Mouse (Mus musculus) testis, adult 2 months (tissue): Measurements from ENCODE around the gene Cnp. TPM values are rescaled to one million over a fixed set of nuclear protein-coding genes. Genes with fewer than 3 reads are reported as not detected.
A peak's percentile ranks its signal among the peaks of the same experiment; 100 is the strongest.

Experiments
- H3K27ac ChIP-seq: fragments of 200-500 bp; 2 replicates; pipeline ENCODE4 v1.5.1; 2012; ENCODE audit warnings: low read depth, low read length; ENCODE audit not compliant: control insufficient read depth, insufficient read depth
- H3K27me3 ChIP-seq: fragments of 200-500 bp; 2 replicates; pipeline ENCODE4 v1.6.1; 2012; ENCODE audit warnings: mild to moderate bottlenecking, low read length, moderate library complexity; ENCODE audit not compliant: control insufficient read depth, insufficient read depth
- H3K36me3 ChIP-seq: fragments of 200-500 bp; 2 replicates; pipeline ENCODE4 v1.6.1; 2012; ENCODE audit warnings: mild to moderate bottlenecking, low read length; ENCODE audit not compliant: control insufficient read depth, insufficient read depth
- H3K4me1 ChIP-seq: fragments of 200-500 bp; 2 replicates; pipeline ENCODE4 v1.6.1; 2012; ENCODE audit warnings: low read length; ENCODE audit not compliant: control insufficient read depth, insufficient read depth
- H3K4me3 ChIP-seq: fragments of 200-500 bp; 2 replicates; pipeline ENCODE4 v1.5.1; 2012; ENCODE audit warnings: low read depth, mild to moderate bottlenecking, low read length, moderate library complexity, mixed read lengths; ENCODE audit not compliant: control insufficient read depth
- CTCF ChIP-seq: fragments of 200-500 bp; IDR thresholded peaks from 2 replicates; pipeline ENCODE4 v1.5.1; 2012; ENCODE audit warnings: low read depth, mild to moderate bottlenecking, inconsistent platforms, low read length, moderate library complexity; ENCODE audit not compliant: control insufficient read depth, insufficient read depth, insufficient replicate concordance
- POLR2A ChIP-seq: fragments of 200-500 bp; IDR thresholded peaks from 2 replicates; pipeline ENCODE4 v1.6.1; 2012; ENCODE audit warnings: low read depth, mild to moderate bottlenecking, inconsistent platforms, low read length, moderate library complexity; ENCODE audit not compliant: control insufficient read depth
- polyA plus RNA-seq: library from polyadenylated mRNA; depleted of rRNA; stranded (reverse); fragments of >200 nt; gene quantifications from 2 replicates; pipeline ENCODE4 v1.2.3, GENCODE M21; 2012

Cnp gene
- polyA plus RNA-seq, 1 experiment, result 3.3 TPM

DNA sequence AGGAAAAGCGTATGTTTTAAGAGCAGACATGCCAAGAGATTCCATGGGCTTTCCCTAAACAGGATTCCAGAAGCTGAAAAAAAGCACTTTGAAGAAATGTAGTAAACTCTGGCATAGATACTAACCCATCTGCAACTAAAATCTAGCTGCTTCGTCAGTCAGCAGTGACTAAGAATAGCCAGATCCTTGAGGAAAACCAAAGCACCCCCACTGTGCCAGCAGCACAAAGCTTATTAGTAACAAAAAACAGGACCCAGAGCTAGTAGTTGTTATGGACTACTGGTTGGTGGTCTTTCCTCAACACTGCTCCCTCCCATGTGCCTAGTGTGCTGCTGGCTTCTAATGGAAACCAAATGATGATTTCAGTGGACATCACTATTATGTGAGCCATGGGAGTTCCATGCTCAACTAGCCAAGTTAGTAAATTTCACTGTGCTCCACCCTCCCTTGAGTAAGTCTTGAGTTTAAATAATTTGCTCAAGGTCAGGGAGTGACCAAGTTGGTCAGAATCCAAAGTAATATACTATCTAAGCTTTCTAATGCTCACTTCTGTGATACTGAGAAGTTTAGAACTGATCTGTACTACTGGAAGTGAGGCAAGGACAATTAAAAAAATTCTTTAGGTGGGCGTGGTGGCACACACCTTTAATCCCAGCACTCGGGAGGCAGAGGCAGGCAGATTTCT lies 29.8 kb downstream of the Cnp start:
- no peaks in the 10 kb centered on the region; the same call in 1 of the 2 replicates for H3K4me1 ChIP-seq
- H3K36me3 ChIP-seq, result no peaks in the 10 kb centered on the region
- TF ChIP-seq POLR2A, result no peak
- TF ChIP-seq CTCF, result no peak
- H3K27ac ChIP-seq, result no peak overlapping the region
- H3K4me3 ChIP-seq, result no peak overlapping the region
- no peaks in the 10 kb centered on the region for H3K27me3 ChIP-seq

DNA sequence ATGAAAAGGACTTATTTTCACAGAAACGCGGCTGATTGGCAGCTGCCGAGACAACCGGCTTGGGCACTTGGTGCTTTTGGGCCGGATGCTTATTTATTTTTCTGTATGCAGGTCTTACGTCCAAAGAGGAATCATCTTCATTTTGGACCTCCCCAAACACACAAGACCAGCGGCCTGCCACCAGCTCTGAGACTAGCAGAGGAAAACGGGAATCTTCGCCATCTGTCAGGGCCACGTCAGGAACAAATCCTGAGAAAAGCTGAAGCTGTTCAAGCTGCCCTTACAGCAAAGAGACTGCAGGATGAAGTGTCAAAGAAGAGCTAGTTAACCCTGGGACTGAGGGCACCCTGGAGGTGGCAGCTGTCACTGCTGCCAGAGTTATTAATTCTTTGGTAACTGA lies 30.7 kb downstream of the Cnp start:
- TF ChIP-seq POLR2A (no peak), CTCF (no peak)
- H3K27ac ChIP-seq, result no peak overlapping the region
- peaks cover 2% of the 10 kb centered on the region for H3K4me1 ChIP-seq
- H3K4me3 ChIP-seq, result no peak overlapping the region
- H3K27me3 ChIP-seq, result no peaks in the 10 kb centered on the region
- no peaks in the 10 kb centered on the region for H3K36me3 ChIP-seq

DNA sequence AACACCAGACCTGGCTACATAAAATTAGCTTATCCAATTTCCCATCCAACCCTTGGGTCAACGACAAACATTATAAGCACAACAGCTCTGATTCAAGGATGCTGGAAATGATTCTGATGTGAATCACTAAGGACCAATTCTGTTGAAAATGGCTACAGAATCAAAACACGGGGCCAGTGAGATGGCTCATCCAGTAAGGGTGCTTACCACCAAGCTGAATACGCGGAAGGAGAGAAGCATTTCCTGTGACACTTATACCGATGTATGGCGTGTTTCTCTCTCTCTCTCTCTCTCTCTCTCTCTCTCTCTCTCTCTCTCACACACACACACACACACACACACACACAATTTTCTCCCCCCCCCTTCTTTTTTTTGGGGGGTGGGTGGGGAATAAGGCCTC lies 32.4 kb downstream of the Cnp start:
- no peaks in the 10 kb centered on the region for H3K27me3 ChIP-seq
- no peak for TF ChIP-seq POLR2A
- TF ChIP-seq CTCF, result no peak
- peaks cover 2% of the 10 kb centered on the region for H3K4me1 ChIP-seq
- no peak overlapping the region for H3K4me3 ChIP-seq
- no peaks in the 10 kb centered on the region for H3K36me3 ChIP-seq
- no peak overlapping the region for H3K27ac ChIP-seq

DNA sequence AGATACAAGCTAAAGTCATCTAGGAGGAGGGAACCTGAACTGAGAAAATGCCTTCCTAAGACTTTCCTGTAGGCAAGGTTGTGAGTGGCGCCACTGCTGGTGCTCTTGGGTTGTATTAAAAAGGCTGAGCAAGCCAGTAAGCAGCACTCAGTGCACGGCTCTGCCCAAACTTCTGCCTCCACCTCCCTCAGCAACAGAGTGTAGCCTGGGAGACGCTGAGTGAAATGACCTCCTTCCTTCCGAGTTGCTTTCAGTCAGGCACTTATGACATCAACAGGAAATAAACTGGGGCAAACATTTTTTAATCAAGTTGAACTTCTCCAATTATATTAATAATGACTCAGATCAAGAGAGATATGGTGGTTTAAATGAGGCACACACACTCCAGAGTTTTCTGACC lies 34.1 kb downstream of the Cnp start:
- Histone ChIP-seq H3K27ac (no peak overlapping the region), H3K4me1 (peaks cover 4% of the 10 kb centered on the region), H3K27me3 (no peaks in the 10 kb centered on the region), H3K36me3 (no peaks in the 10 kb centered on the region), H3K4me3 (no peak overlapping the region)
- TF ChIP-seq POLR2A (no peak), CTCF (no peak)

DNA sequence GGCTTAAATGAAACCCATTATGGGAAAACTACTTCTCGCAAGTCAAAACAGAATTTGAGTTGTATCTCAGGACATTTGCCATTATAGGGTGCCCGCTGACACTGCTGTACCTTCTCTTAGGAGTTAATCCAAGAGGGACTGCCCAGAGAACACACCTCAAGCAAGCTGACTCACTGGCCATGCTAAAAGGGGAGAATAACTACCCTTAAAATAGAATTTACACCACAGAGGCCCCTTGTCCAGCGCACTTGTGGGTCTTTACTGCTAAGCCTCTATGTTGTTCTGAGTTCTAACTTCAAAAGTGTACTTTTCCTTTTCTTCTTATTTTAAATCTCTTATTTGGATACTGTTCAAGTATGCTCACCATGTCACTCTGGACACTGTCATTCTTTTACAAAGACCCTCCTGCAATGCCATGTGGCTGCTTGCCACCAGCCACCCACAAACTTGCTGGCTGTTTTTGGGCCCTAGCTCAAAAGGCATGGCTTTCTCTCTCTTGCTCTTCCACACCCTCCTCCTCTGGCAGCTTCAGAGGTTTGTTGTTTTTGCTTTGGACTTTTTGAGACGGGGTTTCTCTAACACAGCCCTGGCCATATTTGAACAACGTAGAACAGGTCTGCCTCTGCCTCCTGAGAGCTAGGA lies 34.8 kb downstream of the Cnp start:
- no peaks in the 10 kb centered on the region for H3K36me3 ChIP-seq
- 0 out of 2 replicates have a peak overlapping the region, but pooled peaks have one; percentile 32 for H3K27ac ChIP-seq
- TF ChIP-seq CTCF (no peak), POLR2A (no peak)
- peaks cover 4% of the 10 kb centered on the region for H3K4me1 ChIP-seq
- no peaks in the 10 kb centered on the region for H3K27me3 ChIP-seq
- no peak overlapping the region for H3K4me3 ChIP-seq

DNA sequence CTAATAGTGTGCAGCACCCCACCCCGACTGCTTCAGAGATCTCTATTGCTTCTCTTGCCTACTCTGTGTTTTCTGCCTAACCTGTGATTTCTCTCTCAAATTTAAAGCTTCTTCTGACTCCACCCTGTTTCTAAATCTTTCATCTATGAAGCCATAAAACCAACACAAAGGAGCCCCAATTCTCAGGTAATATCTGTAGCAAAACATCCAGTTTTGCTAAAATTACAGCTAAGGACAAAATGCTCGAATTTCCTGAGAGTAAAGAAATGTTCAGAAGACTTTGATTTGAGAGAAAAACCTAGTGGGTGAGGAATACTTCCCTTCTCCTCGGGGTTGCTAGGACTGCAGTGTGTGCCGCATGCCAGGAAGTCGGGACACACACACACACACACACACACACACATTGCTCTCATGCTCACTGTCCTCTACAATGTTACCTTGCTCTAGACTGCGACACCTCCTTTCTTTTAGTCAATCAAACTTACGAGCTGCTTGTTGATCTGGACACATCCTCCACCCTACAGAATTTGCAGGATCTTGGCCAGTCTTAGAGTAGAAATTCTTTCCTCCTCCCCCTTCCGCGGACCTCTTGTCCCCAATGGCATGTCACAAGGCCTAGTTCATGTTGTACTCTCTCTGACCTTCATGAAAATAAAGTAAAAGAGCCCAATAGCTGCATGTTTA lies 35.4 kb downstream of the Cnp start:
- H3K27ac ChIP-seq, result peak overlapping the region; percentile 47; the same call in 1 of the 2 replicates
- H3K27me3 ChIP-seq, result no peaks in the 10 kb centered on the region
- no peaks in the 10 kb centered on the region for H3K36me3 ChIP-seq
- TF ChIP-seq POLR2A (no peak), CTCF (no peak)
- H3K4me3 ChIP-seq, result no peak overlapping the region
- H3K4me1 ChIP-seq, result peaks cover 4% of the 10 kb centered on the region

DNA sequence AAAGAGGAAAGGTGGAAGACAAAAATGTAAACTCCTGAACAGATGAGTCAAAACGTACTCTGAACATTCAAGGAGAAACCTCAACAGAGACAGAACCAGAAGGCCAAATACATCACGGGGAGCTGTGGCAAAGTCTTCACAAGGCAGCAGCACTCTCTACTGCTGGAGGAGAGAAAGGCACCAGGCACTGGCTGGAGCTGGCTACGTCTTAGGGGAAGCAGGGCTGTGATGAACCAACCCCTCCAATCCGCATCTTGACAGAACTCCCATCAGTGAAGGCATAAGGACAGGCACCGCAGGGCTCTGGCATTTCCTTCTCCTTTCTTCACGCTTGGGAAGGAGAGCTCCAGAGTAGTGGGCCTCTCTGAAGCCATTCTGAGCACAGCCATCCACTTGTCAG lies 36.9 kb downstream of the Cnp start:
- TF ChIP-seq CTCF (peak; percentile 14; the same call in 1 of the 2 replicates), POLR2A (no peak)
- H3K36me3 ChIP-seq, result no peaks in the 10 kb centered on the region
- peak overlapping the region; percentile 21 for H3K4me3 ChIP-seq
- H3K27me3 ChIP-seq, result no peaks in the 10 kb centered on the region
- peaks cover 4% of the 10 kb centered on the region for H3K4me1 ChIP-seq
- no peak overlapping the region for H3K27ac ChIP-seq
